Mouse (Mus musculus) erythroblast, embryonic 14.5 days (primary cell): ENCODE measurements around the gene Entpd8.
A peak's percentile ranks its signal among the peaks of the same experiment; 100 is the strongest.

Source experiments
- GATA1 ChIP-seq: IDR thresholded peaks from 2 replicates; pipeline ENCODE4 v1.6.1; 2012; ENCODE audit warnings: low read length, inconsistent platforms, mixed read lengths
- TAL1 ChIP-seq: IDR thresholded peaks from 3 replicates; pipeline ENCODE4 v1.6.1; 2012; ENCODE audit warnings: low read length, inconsistent platforms, mixed read lengths

DNA sequence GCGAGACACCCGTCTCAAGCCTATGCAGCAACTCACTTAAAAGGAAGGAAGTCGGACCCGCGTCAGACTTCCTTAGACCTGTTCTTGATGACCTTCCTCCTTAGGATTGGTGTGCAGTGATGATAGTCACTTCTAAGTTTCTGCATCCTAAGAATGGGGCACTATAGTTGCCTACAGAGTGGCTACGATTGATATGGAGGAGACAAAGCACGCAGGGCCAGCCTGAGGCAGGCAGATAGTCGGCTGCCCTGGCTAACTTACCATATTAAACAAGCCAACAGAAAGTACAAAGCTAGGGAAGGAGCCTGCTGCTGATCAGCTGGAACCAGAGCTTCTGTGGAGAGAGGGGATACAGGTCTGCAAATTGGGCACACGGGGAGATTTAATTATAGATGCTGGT lies 51.5 kb downstream of the Entpd8 start:
- TF ChIP-seq GATA1: no peak
- TF ChIP-seq TAL1: peak; percentile 45; the same call in 2 of the 3 replicates
